Mouse (Mus musculus) midbrain, embryonic 13.5 days (tissue): Measurements from ENCODE around the gene Cs. TPM values are rescaled to one million over a fixed set of nuclear protein-coding genes. Genes with fewer than 3 reads are reported as not detected.

ENCODE experiments used
- ATAC-seq: fragments of 200-750 bp; cut with Nextera tagmentation; 2 replicates; pipeline ENCODE4 v1.8.0; 2017; ENCODE audit warnings: mild to moderate bottlenecking, moderate TSS enrichment, moderate library complexity
- H3K27ac ChIP-seq: fragments of 300-500 bp; sonication (generic); 2 replicates; pipeline ENCODE4 v1.5.1; 2015; ENCODE audit warnings: inconsistent platforms, mild to moderate bottlenecking, moderate library complexity
- H3K27me3 ChIP-seq: fragments of 300-500 bp; sonication (generic); 2 replicates; pipeline ENCODE4 v1.6.1; 2015; ENCODE audit warnings: mild to moderate bottlenecking, inconsistent platforms
- H3K36me3 ChIP-seq: fragments of 300-500 bp; sonication (generic); 2 replicates; pipeline ENCODE4 v1.6.1; 2015; ENCODE audit warnings: mild to moderate bottlenecking, inconsistent platforms
- H3K4me1 ChIP-seq: fragments of 300-500 bp; sonication (generic); replicated peaks from 2 replicates; pipeline ENCODE4 v1.6.1; 2015; ENCODE audit warnings: inconsistent platforms
- H3K4me2 ChIP-seq: fragments of 300-500 bp; sonication (generic); replicated peaks from 2 replicates; pipeline ENCODE4 v1.6.1; 2015; ENCODE audit warnings: moderate library complexity, mild to moderate bottlenecking, inconsistent platforms
- H3K4me3 ChIP-seq: fragments of 300-500 bp; sonication (generic); replicated peaks from 2 replicates; pipeline ENCODE4 v1.5.1; 2015; ENCODE audit warnings: mild to moderate bottlenecking, inconsistent platforms
- H3K9ac ChIP-seq: fragments of 300-500 bp; sonication (generic); replicated peaks from 2 replicates; pipeline ENCODE4 v1.6.1; 2015; ENCODE audit warnings: mild to moderate bottlenecking, inconsistent platforms
- H3K9me3 ChIP-seq: fragments of 300-500 bp; sonication (generic); 2 replicates; pipeline ENCODE4 v1.6.1; 2016; ENCODE audit warnings: mild to moderate bottlenecking, inconsistent platforms
- WGBS: fragments of 180-500 bp; shearing (Covaris S2); methylation state at CpG from one replicate; pipeline ENCODE4 v1.1.7; 2015; 5-methylcytosine and 5-hydroxymethylcytosine counted together
- polyA plus RNA-seq: library from polyadenylated mRNA; unstranded; fragments of >200 nt; fragmentation: Nextera tagmentation; extraction: Ambion mirVana; gene quantifications from 2 replicates; pipeline ENCODE4 v1.2.1, GENCODE M21; 2015

Cs gene
- polyA plus RNA-seq, 1 experiment from 2014 or later = 225 TPM

GRCm38 (mm10) chr10:128397466-128397865 lies 59.9 kb downstream of the Cs start:
- H3K9ac ChIP-seq = peak overlapping the region; percentile 3; the same call in 1 of the 2 replicates
- no peaks in the 10 kb centered on the region for H3K27me3 ChIP-seq
- H3K4me2 ChIP-seq = no peak overlapping the region
- peak overlapping the region; percentile 68; the same call in 1 of the 2 replicates for H3K27ac ChIP-seq
- no peak overlapping the region for H3K4me3 ChIP-seq
- 56% methylated on average over 7 of the region's 7 CpGs for WGBS
- peaks cover 45% of the 10 kb centered on the region for H3K36me3 ChIP-seq
- peak; percentile 10; the same call in 1 of the 2 replicates for ATAC-seq
- no peaks in the 10 kb centered on the region for H3K9me3 ChIP-seq
- H3K4me1 ChIP-seq = peaks cover 17% of the 10 kb centered on the region

- H3K9me3 ChIP-seq = no peaks in the 10 kb centered on the region
- WGBS = 33% methylated on average over 5 of the region's 5 CpGs
- H3K27ac ChIP-seq = no peak overlapping the region
- H3K27me3 ChIP-seq = no peaks in the 10 kb centered on the region
- ATAC-seq = no peak
- no peak overlapping the region for H3K4me3 ChIP-seq
- H3K9ac ChIP-seq = no peak overlapping the region
- peaks cover 26% of the 10 kb centered on the region for H3K36me3 ChIP-seq
- no peak overlapping the region for H3K4me2 ChIP-seq
- H3K4me1 ChIP-seq = peaks cover 17% of the 10 kb centered on the region; the same call in 1 of the 2 replicates
Measured at GRCm38 (mm10) chr10:128400338-128400737, 62.8 kb downstream of the Cs start.

DNA sequence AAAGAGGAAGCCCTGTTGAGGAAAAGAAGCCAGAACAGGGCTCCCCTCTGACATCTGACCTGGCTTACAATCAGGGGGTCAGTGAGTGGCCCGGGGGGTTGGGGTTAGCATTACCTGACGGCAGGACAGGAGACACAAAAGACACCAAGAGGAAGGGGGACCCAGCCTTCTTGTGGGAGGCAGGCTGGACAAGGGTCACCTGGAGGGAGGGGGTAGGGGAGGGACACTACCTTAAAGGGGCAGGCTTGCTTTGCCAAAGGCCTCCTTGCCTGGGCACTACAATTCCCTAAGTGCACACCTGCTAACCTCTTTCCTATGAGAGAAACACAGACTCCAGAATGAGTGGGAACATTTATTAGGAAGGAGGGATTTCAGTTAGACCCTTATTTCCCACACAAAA lies 63.5 kb downstream of the Cs start, which contains the start of gene Slc39a5:
TSS of gene Slc39a5 (minus strand) at position 174 of the 400 bp plus-strand sequence.
- 16% methylated on average over 2 of the region's 2 CpGs for WGBS
- ATAC-seq = no peak

DNA sequence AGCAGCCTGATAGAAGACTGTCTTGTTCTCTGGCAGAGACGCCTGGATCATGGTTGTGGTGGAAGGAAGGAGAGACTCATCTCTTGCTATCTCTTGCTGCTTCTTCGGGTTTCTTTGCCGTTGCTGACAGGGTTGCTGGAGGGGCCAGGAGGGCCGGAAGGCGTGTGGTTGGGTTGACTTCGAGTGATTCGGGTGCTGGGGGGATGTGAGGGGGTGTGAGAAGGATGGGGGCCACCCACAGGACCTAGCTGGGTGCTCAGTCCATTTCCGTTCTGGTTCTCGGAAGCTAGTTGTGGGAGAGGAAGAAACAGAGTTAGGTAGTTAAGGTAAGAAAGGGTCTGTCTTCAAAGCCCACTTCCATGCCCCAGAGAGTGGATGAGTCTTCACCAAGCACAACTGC lies 64.1 kb downstream of the Cs start:
- H3K27me3 ChIP-seq = no peaks in the 10 kb centered on the region
- H3K9me3 ChIP-seq = no peaks in the 10 kb centered on the region
- H3K9ac ChIP-seq = no peak overlapping the region
- no peak overlapping the region for H3K4me3 ChIP-seq
- WGBS = 76% methylated on average over 9 of the region's 9 CpGs
- H3K36me3 ChIP-seq = peaks cover 27% of the 10 kb centered on the region
- no peak overlapping the region for H3K4me2 ChIP-seq
- ATAC-seq = no peak
- H3K4me1 ChIP-seq = peaks cover 16% of the 10 kb centered on the region; the same call in 1 of the 2 replicates
- no peak overlapping the region for H3K27ac ChIP-seq

More for the DNA sequence above, 63.5 kb downstream of the Cs start, which contains the start of gene Slc39a5:
- Histone ChIP-seq H3K4me2 (no peak within 1 kb of the TSS), H3K27ac (no peak within 1 kb of the TSS), H3K4me1 (peaks cover 17% of the 10 kb centered on the region; the same call in 1 of the 2 replicates), H3K4me3 (no peak within 1 kb of the TSS), H3K9me3 (no peaks in the 10 kb centered on the region), H3K9ac (no peak within 1 kb of the TSS), H3K36me3 (peaks cover 27% of the 10 kb centered on the region), H3K27me3 (no peaks in the 10 kb centered on the region)

DNA sequence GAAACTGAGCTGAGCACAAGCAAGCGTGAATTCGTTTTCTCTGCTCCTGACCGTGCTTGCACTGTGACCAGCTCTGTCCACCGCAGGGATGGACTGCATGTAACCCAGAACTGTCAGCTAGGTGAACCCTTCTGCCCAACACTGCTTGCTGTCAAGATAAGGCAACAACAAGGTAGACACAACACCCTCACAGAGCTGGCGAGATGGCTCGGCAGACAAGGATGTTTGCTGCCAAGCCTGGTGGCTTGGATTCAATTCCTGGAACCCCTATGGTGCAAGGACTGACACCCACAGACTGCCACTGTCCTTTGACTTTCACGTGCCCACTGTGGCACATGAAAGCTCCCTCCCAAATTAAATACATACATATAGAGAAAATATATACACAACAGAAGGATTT lies 66.4 kb downstream of the Cs start:
- Histone ChIP-seq H3K4me3 (no peak overlapping the region), H3K36me3 (peaks cover 29% of the 10 kb centered on the region), H3K9ac (no peak overlapping the region), H3K4me2 (no peak overlapping the region), H3K9me3 (no peaks in the 10 kb centered on the region), H3K27me3 (no peaks in the 10 kb centered on the region), H3K4me1 (peaks cover 13% of the 10 kb centered on the region), H3K27ac (no peak overlapping the region)
- 95% methylated on average over 7 of the region's 7 CpGs for WGBS
- no peak for ATAC-seq

GRCm38 (mm10) chr10:128408591-128409535 lies 71.3 kb downstream of the Cs start:
- peak overlapping the region; percentile 85 for H3K9ac ChIP-seq
- ATAC-seq = peak; percentile 7
- H3K27ac ChIP-seq = peak overlapping the region; percentile 89
- no peaks in the 10 kb centered on the region for H3K9me3 ChIP-seq
- whole genome bisulfite sequencing = 18% methylated on average over 35 of the region's 35 CpGs
- peak overlapping the region; percentile 94 for H3K4me2 ChIP-seq
- H3K36me3 ChIP-seq = peaks cover 28% of the 10 kb centered on the region
- H3K27me3 ChIP-seq = no peaks in the 10 kb centered on the region
- H3K4me3 ChIP-seq = peak overlapping the region; percentile 97
- peaks cover 46% of the 10 kb centered on the region for H3K4me1 ChIP-seq

- Histone ChIP-seq H3K4me1 (peaks cover 49% of the 10 kb centered on the region), H3K27ac (peak overlapping the region; percentile 95), H3K9me3 (no peaks in the 10 kb centered on the region), H3K27me3 (no peaks in the 10 kb centered on the region), H3K9ac (peak overlapping the region; percentile 90), H3K4me3 (peak overlapping the region; percentile 97), H3K36me3 (peaks cover 30% of the 10 kb centered on the region), H3K4me2 (peak overlapping the region; percentile 94)
- peak; percentile 89 for ATAC-seq
- WGBS = 7% methylated on average over 36 of the region's 36 CpGs
Measured at GRCm38 (mm10) chr10:128409692-128410559, 72.4 kb downstream of the Cs start.

GRCm38 (mm10) chr10:128410560-128410845 lies 73.0 kb downstream of the Cs start:
- Histone ChIP-seq H3K4me2 (peak overlapping the region; percentile 94), H3K9ac (peak overlapping the region; percentile 90; the same call in 1 of the 2 replicates), H3K36me3 (peaks cover 34% of the 10 kb centered on the region), H3K4me1 (peaks cover 49% of the 10 kb centered on the region), H3K27ac (peak overlapping the region; percentile 95), H3K9me3 (no peaks in the 10 kb centered on the region), H3K4me3 (peak overlapping the region; percentile 97), H3K27me3 (no peaks in the 10 kb centered on the region)
- no peak for ATAC-seq
- WGBS = 28% methylated on average over 4 of the region's 4 CpGs

- Histone ChIP-seq H3K27me3 (no peaks in the 10 kb centered on the region), H3K9ac (peak within 1 kb of the TSS; percentile 90), H3K27ac (peak within 1 kb of the TSS; percentile 95), H3K4me2 (peak within 1 kb of the TSS; percentile 94), H3K9me3 (no peaks in the 10 kb centered on the region), H3K36me3 (peaks cover 34% of the 10 kb centered on the region), H3K4me3 (peak within 1 kb of the TSS; percentile 97), H3K4me1 (peaks cover 49% of the 10 kb centered on the region)
- peak; percentile 92 for ATAC-seq
- WGBS = under 1% methylated on average over 50 of the region's 50 CpGs
Measured at GRCm38 (mm10) chr10:128411211-128412054, 73.9 kb downstream of the Cs start, which contains the start of the genes Nabp2 and Rnf41. Nabp2 (minus strand) TSS chr10:128411492. Rnf41 (plus strand) TSS chr10:128411657.

DNA sequence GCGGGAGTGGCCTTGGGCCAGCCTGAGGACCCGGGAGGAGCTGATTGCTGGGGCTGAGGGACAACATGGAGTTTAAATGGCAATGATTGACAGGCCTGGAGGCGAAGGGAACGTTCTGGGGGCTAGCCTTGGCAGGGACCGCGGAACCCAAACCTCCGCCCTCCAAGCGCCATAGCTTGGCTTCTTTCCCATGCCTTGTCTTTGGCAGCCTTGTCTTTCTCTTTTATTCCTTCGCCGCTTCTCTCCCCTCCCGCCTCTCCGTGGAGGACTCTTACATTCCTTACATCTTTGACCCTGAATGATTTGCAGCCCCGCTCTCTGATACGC lies 74.5 kb downstream of the Cs start:
- H3K27me3 ChIP-seq = no peaks in the 10 kb centered on the region
- H3K9me3 ChIP-seq = no peaks in the 10 kb centered on the region
- peak overlapping the region; percentile 97 for H3K4me3 ChIP-seq
- peak overlapping the region; percentile 95 for H3K27ac ChIP-seq
- H3K4me1 ChIP-seq = peaks cover 49% of the 10 kb centered on the region
- WGBS = under 1% methylated on average over 14 of the region's 14 CpGs
- no peak for ATAC-seq
- peaks cover 34% of the 10 kb centered on the region for H3K36me3 ChIP-seq
- peak overlapping the region; percentile 90 for H3K9ac ChIP-seq
- H3K4me2 ChIP-seq = peak overlapping the region; percentile 94
